28 mouse cellular contexts compared by ENCODE assay signal in genomic region chr7:135942826-135943225, GRCm38 (mm10).
DNase-seq lines count a peak whose midpoint lies in the region; ATAC-seq and TF ChIP-seq lines count a peak whose summit lies in the region.
"Had no signal": no experiment of that assay in that cellular context is flagged by ENCODE, and none has a peak within 500 bp of the region (broad histone marks: within the 10 kb centered on the region; RNA-seq: fewer than 3 reads in every experiment).

No protein-coding gene starts in this region.

- no peaks in the 10 kb centered on the region for H3K79me2 ChIP-seq in liver, adult 2 months (ENCODE audit: control insufficient read depth, insufficient read depth, low read length)

- H3K4me1 ChIP-seq in hindbrain, postnatal 0 days (ENCODE audit: insufficient read depth, low read length): 0 out of 2 replicates have a peak, but pooled peaks cover 4% of the 10 kb centered on the region
- H3K4me1 ChIP-seq in hindbrain, embryonic 16.5 days (ENCODE audit: control insufficient read depth, insufficient read depth, low read depth, low read length): no peaks in the 10 kb centered on the region
- H3K4me1 ChIP-seq in liver, adult 2 months (ENCODE audit: control insufficient read depth, insufficient read depth, low read length): no peaks in the 10 kb centered on the region
- H3K4me1 ChIP-seq: embryonic facial prominence, embryonic 13.5 days; forebrain, embryonic 10.5 days; heart, embryonic 10.5 days; heart, embryonic 13.5 days; intestine, embryonic 15.5 days had no signal

- intact Hi-C loops in gastrocnemius, adult 2 months (cut with DNase I): no loop called here

- H3K36me3 ChIP-seq in hindbrain, postnatal 0 days (ENCODE audit: insufficient read depth, low read length): no peaks in the 10 kb centered on the region
- no peaks in the 10 kb centered on the region for H3K36me3 ChIP-seq in hindbrain, embryonic 16.5 days (ENCODE audit: control insufficient read depth, insufficient read depth, low read length)
- H3K36me3 ChIP-seq in liver, adult 2 months (ENCODE audit: control insufficient read depth, insufficient read depth, low read length): no peaks in the 10 kb centered on the region
- H3K36me3 ChIP-seq: embryonic facial prominence, embryonic 13.5 days; forebrain, embryonic 10.5 days; G1E; heart, embryonic 10.5 days; heart, embryonic 13.5 days; intestine, embryonic 15.5 days had no signal

- no peak overlapping the region for H3K9ac ChIP-seq in hindbrain, postnatal 0 days (replicated peaks; ENCODE audit: low read length)
- no peak overlapping the region for H3K9ac ChIP-seq in hindbrain, embryonic 16.5 days (ENCODE audit: low read depth, low read length)
- no peak overlapping the region for H3K9ac ChIP-seq in liver, adult 2 months (ENCODE audit: low read depth, low read length)
- H3K9ac ChIP-seq: embryonic facial prominence, embryonic 13.5 days; forebrain, embryonic 13.5 days; heart, embryonic 13.5 days; hindbrain, embryonic 14.5 days; intestine, embryonic 15.5 days had no signal

- H3K4me3 ChIP-seq in gastrocnemius, adult 2 months: no peak overlapping the region
- no peak overlapping the region for H3K4me3 ChIP-seq in hindbrain, postnatal 0 days (ENCODE audit: low read length)
- no peak overlapping the region for H3K4me3 ChIP-seq in hindbrain, embryonic 16.5 days (ENCODE audit: low read length)
- H3K4me3 ChIP-seq in liver, adult 2 months (ENCODE audit: insufficient read depth, low read depth, low read length): no peak overlapping the region
- H3K4me3 ChIP-seq: embryonic facial prominence, embryonic 13.5 days; forebrain, embryonic 10.5 days; forebrain, embryonic 13.5 days; heart, adult 2 months; heart, embryonic 10.5 days; heart, embryonic 13.5 days; intestine, embryonic 15.5 days had no signal

- H3K9me3 ChIP-seq in hindbrain, postnatal 0 days (ENCODE audit: low read length): no peaks in the 10 kb centered on the region
- no peaks in the 10 kb centered on the region for H3K9me3 ChIP-seq in hindbrain, embryonic 16.5 days (ENCODE audit: control insufficient read depth, low read length)
- H3K9me3 ChIP-seq: embryonic facial prominence, embryonic 13.5 days; forebrain, embryonic 10.5 days; forebrain, embryonic 13.5 days; heart, embryonic 10.5 days; heart, embryonic 13.5 days; intestine, embryonic 15.5 days had no signal

- no peaks in the 10 kb centered on the region for H3K27me3 ChIP-seq in hindbrain, postnatal 0 days (ENCODE audit: insufficient read depth, low read length)
- H3K27me3 ChIP-seq in hindbrain, embryonic 16.5 days (replicated peaks; ENCODE audit: control insufficient read depth, insufficient read depth, low read length): no peaks in the 10 kb centered on the region
- H3K27me3 ChIP-seq in liver, adult 2 months (ENCODE audit: control insufficient read depth, insufficient read depth, low read length): peaks cover 3% of the 10 kb centered on the region; the same call in 1 of the 2 replicates
- H3K27me3 ChIP-seq: embryonic facial prominence, embryonic 13.5 days; heart, embryonic 13.5 days; intestine, embryonic 15.5 days had no signal

- H3K27ac ChIP-seq in gastrocnemius, adult 2 months: no peak overlapping the region
- no peak overlapping the region for H3K27ac ChIP-seq in hindbrain, postnatal 0 days
- H3K27ac ChIP-seq in hindbrain, embryonic 16.5 days (ENCODE audit: low read depth, low read length): no peak overlapping the region
- no peak overlapping the region for H3K27ac ChIP-seq in liver, adult 2 months (replicated peaks; ENCODE audit: insufficient read depth, low read depth, low read length)
- H3K27ac ChIP-seq: embryonic facial prominence, embryonic 13.5 days; forebrain, embryonic 10.5 days; forebrain, embryonic 13.5 days; heart, adult 2 months; heart, embryonic 10.5 days; heart, embryonic 13.5 days; hindbrain, embryonic 14.5 days; intestine, embryonic 15.5 days had no signal

- ATAC-seq in hindbrain, postnatal 0 days: no peak
- ATAC-seq in hindbrain, embryonic 16.5 days: no peak
- ATAC-seq: forebrain, embryonic 13.5 days; forebrain, embryonic 16.5 days; intestine, embryonic 15.5 days had no signal

- TF ChIP-seq POLR2A in liver, adult 2 months (IDR thresholded peaks at IDR 0.05; ENCODE audit: extremely low read depth, insufficient read depth, low read length): no peak

- no peak for TF ChIP-seq CTCF in gastrocnemius, adult 2 months (IDR thresholded peaks at IDR 0.05)
- no peak for TF ChIP-seq CTCF in hindbrain, postnatal 0 days (IDR thresholded peaks at IDR 0.05; ENCODE audit: low read depth)
- no peak for TF ChIP-seq CTCF in liver, adult 2 months (IDR thresholded peaks at IDR 0.05; ENCODE audit: low read depth, low read length)

- 54% methylated on average over 2 of the region's 2 CpGs for WGBS in hindbrain, postnatal 0 days
- 79% methylated on average over 2 of the region's 2 CpGs for WGBS in hindbrain, embryonic 16.5 days
- 74% methylated on average over 2 of the region's 2 CpGs for WGBS in liver, adult 2 months

- DNase-seq in gastrocnemius, adult 2 months: peak; percentile 24
- DNase-seq in gastrocnemius, adult 18-20 months (ENCODE audit: low spot score): no peak
- peak; percentile 16 for DNase-seq in hindbrain, postnatal 0 days (ENCODE audit: low spot score)
- DNase-seq in liver, adult 2 months (ENCODE audit: extremely low read depth, low read depth, low spot score): peak; percentile 9
- no peak for DNase-seq in liver
- peak; percentile 69 for DNase-seq in Muller cell, postnatal 12 days (ENCODE audit: inconsistent ontology term)
- no peak for DNase-seq in right cerebral cortex, postnatal 4 days
- DNase-seq: adrenal gland, adult 2 months; adrenal gland, postnatal 14 days; B cell, adult 2 months; cerebellum, adult 11 months; cerebellum, adult 2 months; cerebellum, adult 9-11 months; cerebellum, postnatal 25 days; gastrocnemius, postnatal 36 days; heart, adult 2 months; heart, postnatal 14 days; heart, postnatal 4 days had no signal

- H3K4me2 ChIP-seq in hindbrain, postnatal 0 days (ENCODE audit: low read depth, low read length): no peak overlapping the region
- no peak overlapping the region for H3K4me2 ChIP-seq in hindbrain, embryonic 16.5 days (ENCODE audit: low read length)
- H3K4me2 ChIP-seq: embryonic facial prominence, embryonic 13.5 days; forebrain, embryonic 13.5 days; heart, embryonic 13.5 days; hindbrain, embryonic 14.5 days; intestine, embryonic 15.5 days had no signal

Comparison
In these comparisons a context has a peak if more than half of its experiments do, and no peak if none do; other contexts are left out.
1. DNase-seq: peak in gastrocnemius, adult 2 months (single experiment), hindbrain, postnatal 0 days (single experiment), liver, adult 2 months (single experiment) and Muller cell, postnatal 12 days (single experiment); none in gastrocnemius, adult 18-20 months (single experiment), liver (single experiment) and right cerebral cortex, postnatal 4 days (single experiment).